Mouse (Mus musculus) kidney, embryonic 14.5 days (tissue): ENCODE data around the gene Tlcd2. TPM values are rescaled to one million over a fixed set of nuclear protein-coding genes. Genes with fewer than 3 reads are reported as not detected.

ENCODE experiments used
- ATAC-seq: fragments of 200-750 bp; cut with Nextera tagmentation; 2 replicates; pipeline ENCODE4 v1.8.0; 2017; ENCODE audit warnings: moderate number of reproducible peaks, mild to moderate bottlenecking, moderate TSS enrichment, moderate library complexity; ENCODE audit not compliant: low FRiP score, low TSS enrichment
- H3K27ac ChIP-seq: fragments of 300-500 bp; sonication (generic); 2 replicates; pipeline ENCODE4 v1.5.1; 2014; ENCODE audit warnings: low read depth, mild to moderate bottlenecking, low read length, moderate library complexity, mixed read lengths
- H3K27me3 ChIP-seq: fragments of 300-500 bp; sonication (generic); 2 replicates; pipeline ENCODE4 v1.6.1; 2014; ENCODE audit warnings: mild to moderate bottlenecking, low read length; ENCODE audit not compliant: control insufficient read depth, insufficient read depth
- H3K36me3 ChIP-seq: fragments of 300-500 bp; sonication (generic); 2 replicates; pipeline ENCODE4 v1.6.1; 2014; ENCODE audit warnings: low read length, mixed read lengths; ENCODE audit not compliant: control insufficient read depth, insufficient read depth
- H3K4me1 ChIP-seq: fragments of 300-500 bp; sonication (generic); 2 replicates; pipeline ENCODE4 v1.6.1; 2014; ENCODE audit warnings: low read length, mixed read lengths; ENCODE audit not compliant: control insufficient read depth, insufficient read depth
- H3K4me2 ChIP-seq: fragments of 300-500 bp; sonication (generic); replicated peaks from 2 replicates; pipeline ENCODE4 v1.6.1; 2014; ENCODE audit warnings: low read depth, mild to moderate bottlenecking, low read length
- H3K4me3 ChIP-seq: fragments of 300-500 bp; sonication (generic); 2 replicates; pipeline ENCODE4 v1.5.1; 2014; ENCODE audit warnings: mild to moderate bottlenecking, low read length
- H3K9ac ChIP-seq: fragments of 300-500 bp; sonication (generic); 2 replicates; pipeline ENCODE4 v1.6.1; 2014; ENCODE audit warnings: low read depth, mild to moderate bottlenecking, low read length, moderate library complexity
- H3K9me3 ChIP-seq: fragments of 300-500 bp; sonication (generic); 2 replicates; pipeline ENCODE4 v1.6.1; 2016; ENCODE audit warnings: low read length; ENCODE audit not compliant: control insufficient read depth
- WGBS: fragments of 180-500 bp; shearing (Covaris S2); extraction: QIAGEN DNeasy Blood & Tissue Kit; methylation state at CpG from one replicate; pipeline ENCODE4 v1.1.7; 2014; 5-methylcytosine and 5-hydroxymethylcytosine counted together
- polyA plus RNA-seq: library from polyadenylated mRNA; unstranded; fragments of >200 nt; fragmentation: Nextera tagmentation; extraction: Ambion mirVana; gene quantifications from 2 replicates; pipeline ENCODE4 v1.2.1, GENCODE M21; 2014

Gene Tlcd2
- 20.7 and 21.0 TPM in 2 replicates for polyA plus RNA-seq

- under 1% methylated on average over 46 of the region's 46 CpGs for WGBS
- ATAC-seq, result peak; percentile 93
Observed at GRCm38 (mm10) chr11:75460844-75461742, at the start of gene Tlcd2. Tlcd2 (plus strand) TSS chr11:75461715.

GRCm38 (mm10) chr11:75415096-75415495 is 46.4 kb upstream of the Tlcd2 start:
- no peak overlapping the region for H3K27ac ChIP-seq
- no peaks in the 10 kb centered on the region for H3K9me3 ChIP-seq
- H3K4me3 ChIP-seq, result no peak overlapping the region
- H3K4me2 ChIP-seq, result no peak overlapping the region
- ATAC-seq, result no peak
- H3K36me3 ChIP-seq, result peaks cover 11% of the 10 kb centered on the region; the same call in 1 of the 2 replicates
- H3K27me3 ChIP-seq, result no peaks in the 10 kb centered on the region
- H3K9ac ChIP-seq, result no peak overlapping the region
- H3K4me1 ChIP-seq, result no peaks in the 10 kb centered on the region
- 72% methylated on average over 7 of the region's 7 CpGs for WGBS

More at GRCm38 (mm10) chr11:75460844-75461742, at the start of gene Tlcd2:
- H3K27ac ChIP-seq, result peak within 1 kb of the TSS; percentile 98
- peak within 1 kb of the TSS; percentile 65 for H3K9ac ChIP-seq
- H3K4me2 ChIP-seq, result peak within 1 kb of the TSS; percentile 97
- peaks cover 10% of the 10 kb centered on the region; the same call in 1 of the 2 replicates for H3K36me3 ChIP-seq
- no peaks in the 10 kb centered on the region for H3K9me3 ChIP-seq
- H3K27me3 ChIP-seq, result no peaks in the 10 kb centered on the region
- peaks cover 22% of the 10 kb centered on the region for H3K4me1 ChIP-seq
- H3K4me3 ChIP-seq, result peak within 1 kb of the TSS; percentile 69

GRCm38 (mm10) chr11:75415994-75416393 is 45.5 kb upstream of the Tlcd2 start:
- H3K9me3 ChIP-seq, result no peaks in the 10 kb centered on the region
- no peak for ATAC-seq
- 88% methylated on average over 13 of the region's 13 CpGs for WGBS

GRCm38 (mm10) chr11:75420037-75420436 is 41.5 kb upstream of the Tlcd2 start:
- H3K4me3 ChIP-seq, result no peak overlapping the region
- WGBS, result 83% methylated on average over 7 of the region's 7 CpGs
- no peaks in the 10 kb centered on the region for H3K27me3 ChIP-seq
- H3K36me3 ChIP-seq, result peaks cover 8% of the 10 kb centered on the region; the same call in 1 of the 2 replicates
- H3K4me2 ChIP-seq, result no peak overlapping the region
- no peaks in the 10 kb centered on the region for H3K9me3 ChIP-seq
- H3K27ac ChIP-seq, result no peak overlapping the region
- peaks cover 22% of the 10 kb centered on the region for H3K4me1 ChIP-seq
- no peak for ATAC-seq
- no peak overlapping the region for H3K9ac ChIP-seq

More at GRCm38 (mm10) chr11:75415994-75416393, 45.5 kb upstream of the Tlcd2 start:
- Histone ChIP-seq H3K27ac (no peak overlapping the region), H3K4me1 (peaks cover 7% of the 10 kb centered on the region), H3K27me3 (no peaks in the 10 kb centered on the region), H3K9ac (no peak overlapping the region), H3K4me2 (no peak overlapping the region), H3K4me3 (no peak overlapping the region), H3K36me3 (peaks cover 11% of the 10 kb centered on the region; the same call in 1 of the 2 replicates)

- 46% methylated on average over 5 of the region's 5 CpGs for WGBS
Observed at GRCm38 (mm10) chr11:75420810-75421374, 40.6 kb upstream of the Tlcd2 start.

GRCm38 (mm10) chr11:75421375-75422012 is 40.0 kb upstream of the Tlcd2 start:
- Histone ChIP-seq H3K9me3 (no peaks in the 10 kb centered on the region), H3K36me3 (no peaks in the 10 kb centered on the region), H3K4me1 (peaks cover 22% of the 10 kb centered on the region), H3K27ac (peak overlapping the region; percentile 37; the same call in 1 of the 2 replicates), H3K4me2 (peak overlapping the region; percentile 64), H3K9ac (peak overlapping the region; percentile 62), H3K4me3 (peak overlapping the region; percentile 42), H3K27me3 (no peaks in the 10 kb centered on the region)
- ATAC-seq, result peak; percentile 66
- 36% methylated on average over 6 of the region's 6 CpGs for WGBS

More at GRCm38 (mm10) chr11:75420810-75421374, 40.6 kb upstream of the Tlcd2 start:
- peak; percentile 3; the same call in 1 of the 2 replicates for ATAC-seq
- Histone ChIP-seq H3K4me1 (peaks cover 22% of the 10 kb centered on the region), H3K27ac (no peak overlapping the region), H3K36me3 (0 out of 2 replicates have a peak, but pooled peaks cover 4% of the 10 kb centered on the region), H3K9me3 (no peaks in the 10 kb centered on the region), H3K9ac (0 out of 2 replicates have a peak overlapping the region, but pooled peaks have one; percentile 62), H3K4me2 (peak overlapping the region; percentile 64; the same call in 1 of the 2 replicates), H3K4me3 (no peak overlapping the region), H3K27me3 (no peaks in the 10 kb centered on the region)

- WGBS, result 20% methylated on average over 10 of the region's 10 CpGs
Observed at GRCm38 (mm10) chr11:75422013-75422792, 39.3 kb upstream of the Tlcd2 start, which contains the start of gene Serpinf1. Serpinf1 (minus strand) TSS chr11:75422701.

GRCm38 (mm10) chr11:75423091-75423490 is 38.4 kb upstream of the Tlcd2 start:
- no peaks in the 10 kb centered on the region for H3K9me3 ChIP-seq
- no peak for ATAC-seq
- no peak overlapping the region for H3K4me3 ChIP-seq
- H3K27ac ChIP-seq, result no peak overlapping the region
- no peaks in the 10 kb centered on the region for H3K36me3 ChIP-seq
- H3K9ac ChIP-seq, result no peak overlapping the region
- H3K27me3 ChIP-seq, result no peaks in the 10 kb centered on the region
- H3K4me2 ChIP-seq, result no peak overlapping the region
- peaks cover 22% of the 10 kb centered on the region for H3K4me1 ChIP-seq
- WGBS, result 78% methylated on average over 3 of the region's 3 CpGs

More at GRCm38 (mm10) chr11:75422013-75422792, 39.3 kb upstream of the Tlcd2 start, which contains the start of gene Serpinf1:
- Histone ChIP-seq H3K36me3 (no peaks in the 10 kb centered on the region), H3K9ac (peak within 1 kb of the TSS; percentile 62), H3K27ac (peak within 1 kb of the TSS; percentile 37; the same call in 1 of the 2 replicates), H3K4me2 (peak within 1 kb of the TSS; percentile 64), H3K4me1 (peaks cover 22% of the 10 kb centered on the region), H3K4me3 (peak within 1 kb of the TSS; percentile 42), H3K9me3 (no peaks in the 10 kb centered on the region), H3K27me3 (no peaks in the 10 kb centered on the region)
- peak; percentile 76 for ATAC-seq
